Mouse (Mus musculus): ENCODE results near the gene Enpp4.

- TF ChIP-seq GATA1 (IDR thresholded peaks at IDR 0.05; ENCODE audit: borderline replicate concordance, low read length) = no peak
- TF ChIP-seq FLI1 (IDR thresholded peaks at IDR 0.05; ENCODE audit: low read length) = no peak
Observed at GRCm38 (mm10) chr17:44151889-44152288, 46.3 kb upstream of the Enpp4 start.

All from megakaryocyte, embryonic 14.5 days (primary cell).